Mouse (Mus musculus): ENCODE measurements around the gene Rhd.

DNA sequence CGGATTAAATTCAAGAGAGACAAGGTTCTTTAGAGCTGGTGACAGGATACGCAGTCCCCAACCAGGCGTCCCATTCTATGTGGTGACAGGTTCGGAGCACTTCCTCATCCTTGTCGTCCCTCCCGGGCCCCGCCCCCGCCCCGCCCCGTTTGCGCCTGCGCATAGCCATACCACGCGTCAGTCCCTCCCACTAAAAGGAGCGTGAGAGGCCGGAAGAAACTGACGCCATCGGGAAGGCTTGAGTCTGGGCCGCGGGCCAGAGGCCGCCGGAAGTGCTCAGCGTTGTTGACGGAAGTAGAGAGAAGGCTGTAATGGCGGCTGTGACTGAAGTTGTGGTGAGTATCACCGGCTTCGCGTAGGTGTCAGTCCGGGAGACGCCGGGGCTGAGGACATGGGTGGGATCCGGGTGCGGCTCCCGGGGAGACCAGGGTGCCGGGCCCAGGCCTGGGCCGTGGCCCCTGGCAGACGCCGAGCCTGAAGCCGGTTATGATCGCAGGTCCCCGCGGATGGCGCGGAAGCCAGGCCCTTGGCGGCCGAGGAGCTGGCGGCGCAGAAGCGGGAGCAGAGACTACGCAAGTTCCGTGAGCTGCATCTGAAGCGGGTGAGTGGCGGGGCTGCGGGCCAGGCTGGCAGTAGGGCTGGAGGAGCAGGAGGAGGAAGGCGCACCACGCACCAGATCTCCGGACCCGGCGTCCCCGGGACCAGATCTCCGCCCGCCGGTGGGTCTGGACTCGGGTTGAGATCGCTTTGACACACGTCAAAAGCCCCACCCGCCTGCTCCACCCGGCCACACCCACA lies 66.5 kb downstream of the Rhd start, which contains the start of gene Syf2:
- TF ChIP-seq POLR2A (IDR thresholded peaks at IDR 0.05; ENCODE audit: borderline replicate concordance, control insufficient read depth, low read depth, low read length) (peak; percentile 66; the same call in 1 of the 2 replicates), CTCF (IDR thresholded peaks at IDR 0.05; ENCODE audit: control insufficient read depth, insufficient read depth, low read length) (no peak)

Data from bone marrow, adult 2 months (tissue).